In the genomic region with DNA sequence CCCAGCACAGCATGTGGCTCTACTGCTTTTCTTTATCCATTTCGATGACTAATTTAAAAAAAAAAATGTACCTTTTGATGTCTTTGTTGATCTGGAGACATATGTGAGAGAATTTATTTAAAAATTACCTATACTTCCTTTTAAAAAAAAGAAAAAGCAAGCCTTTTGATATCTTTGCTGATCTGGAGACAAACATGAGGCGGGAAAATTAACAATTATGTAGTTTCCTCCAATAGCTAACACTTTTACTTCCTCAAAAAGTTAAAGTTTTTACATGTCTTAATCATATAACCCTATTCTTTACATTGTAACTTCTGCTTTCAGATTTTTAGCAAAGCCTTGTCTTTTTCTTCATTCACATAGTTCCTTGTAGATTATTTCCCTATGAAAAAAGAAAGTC, we compare ENCODE assay signal across 19 mouse cellular contexts.
"Had no signal": no experiment of that assay in that cellular context is flagged by ENCODE, and none has a peak within 500 bp of the region (broad histone marks: within the 10 kb centered on the region; RNA-seq: fewer than 3 reads in every experiment).

No protein-coding gene starts in this region.

- H3K9ac ChIP-seq: liver, embryonic 13.5 days; lung, embryonic 14.5 days; midbrain, embryonic 12.5 days; midbrain, embryonic 15.5 days; neural tube, embryonic 12.5 days; neural tube, embryonic 15.5 days had no signal

- H3K27me3 ChIP-seq: liver, embryonic 13.5 days; neural tube, embryonic 12.5 days; neural tube, embryonic 15.5 days had no signal

- H3K9me3 ChIP-seq: liver, embryonic 13.5 days; midbrain, embryonic 12.5 days; midbrain, embryonic 15.5 days; neural tube, embryonic 12.5 days; neural tube, embryonic 15.5 days had no signal

- DNase-seq: kidney, adult 2 months; kidney, postnatal 25 days; layer of hippocampus, adult 9-11 months; liver, embryonic 13.5 days; lung, embryonic 14.5 days; lung, postnatal 10 days; retina, postnatal 1 day; right cerebral cortex, postnatal 25 days; spleen, adult 18-20 months; thymus, adult 2 months; thymus, postnatal 14 days; thymus, postnatal 4 days had no signal

- H3K4me1 ChIP-seq: liver, embryonic 13.5 days had no signal

- H3K27ac ChIP-seq: kidney, postnatal 0 days; layer of hippocampus, adult 2 months; liver, embryonic 13.5 days; midbrain, embryonic 12.5 days; midbrain, embryonic 15.5 days; neural tube, embryonic 12.5 days; neural tube, embryonic 15.5 days; stomach, postnatal 0 days had no signal

- ATAC-seq: midbrain, embryonic 15.5 days had no signal

- H3K36me3 ChIP-seq: liver, embryonic 13.5 days; midbrain, embryonic 12.5 days; midbrain, embryonic 15.5 days; neural tube, embryonic 12.5 days; neural tube, embryonic 15.5 days had no signal

- H3K4me3 ChIP-seq: layer of hippocampus, adult 2 months; liver, embryonic 13.5 days; midbrain, embryonic 12.5 days; midbrain, embryonic 15.5 days; neural tube, embryonic 12.5 days; neural tube, embryonic 15.5 days had no signal
